In the genomic region with DNA sequence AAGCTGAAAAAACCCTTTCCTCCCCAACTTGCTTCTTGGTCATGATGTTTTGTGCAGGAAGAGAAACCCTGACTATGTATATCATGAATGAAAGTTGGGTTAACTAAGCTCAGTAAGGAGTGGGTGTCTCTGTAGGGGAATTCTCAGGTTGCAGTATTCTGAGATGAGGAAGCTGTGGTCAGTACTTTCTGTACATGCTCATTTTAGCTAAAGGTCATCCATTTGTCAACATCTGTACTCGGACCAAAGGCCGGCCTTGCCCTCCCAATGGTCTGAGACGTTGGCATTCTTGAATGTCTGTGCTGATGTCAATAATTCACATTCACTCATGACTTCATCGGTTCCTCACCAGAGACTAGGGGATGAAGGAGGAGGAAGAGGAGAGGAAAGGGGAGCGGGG, we compare ENCODE assay signal across 13 mouse cellular contexts.
"Had no signal": no experiment of that assay in that cellular context is flagged by ENCODE, and none has a peak within 500 bp of the region (broad histone marks: within the 10 kb centered on the region; RNA-seq: fewer than 3 reads in every experiment).

No protein-coding gene starts in this region.

- H3K27ac ChIP-seq: left cerebral cortex, adult 2 months; limb, embryonic 10.5 days; liver, embryonic 15.5 days; midbrain, embryonic 12.5 days; neural tube, embryonic 12.5 days had no signal

- H3K36me3 ChIP-seq: limb, embryonic 10.5 days; liver, embryonic 15.5 days; midbrain, embryonic 12.5 days; neural tube, embryonic 12.5 days had no signal

- H3K9ac ChIP-seq: liver, embryonic 15.5 days; lung, embryonic 14.5 days; midbrain, embryonic 12.5 days; neural tube, embryonic 12.5 days had no signal

- H3K4me2 ChIP-seq: liver, embryonic 11.5 days; liver, embryonic 15.5 days; lung, embryonic 14.5 days; midbrain, embryonic 12.5 days; neural tube, embryonic 12.5 days had no signal

- H3K4me3 ChIP-seq: left cerebral cortex, adult 2 months; limb, embryonic 10.5 days; liver, embryonic 15.5 days; megakaryocyte, embryonic 14.5 days; midbrain, embryonic 12.5 days; neural tube, embryonic 12.5 days had no signal

- H3K9me3 ChIP-seq: limb, embryonic 10.5 days; liver, embryonic 15.5 days; midbrain, embryonic 12.5 days; neural tube, embryonic 12.5 days had no signal

- DNase-seq: kidney, adult 11 months; kidney, adult 9 months; kidney, postnatal 10 days; kidney, postnatal 4 days; lung, embryonic 14.5 days; thymus, postnatal 4 days had no signal

- H3K27me3 ChIP-seq: neural tube, embryonic 12.5 days had no signal
